Mouse (Mus musculus): Measurements from ENCODE around the gene Nudt6.

Nudt6 gene

GRCm38 (mm10) chr3:37407598-37407997 lies 12.4 kb downstream of the Nudt6 start:
- no peak for DNase-seq (ENCODE audit: low read depth, low spot score)
- Histone ChIP-seq H3K27me3 (ENCODE audit: control insufficient read depth, insufficient read depth, low read length, poor library complexity, severe bottlenecking) (no peaks in the 10 kb centered on the region), H3K36me3 (ENCODE audit: control insufficient read depth, insufficient read depth, low read length, poor library complexity, severe bottlenecking) (peaks cover 4% of the 10 kb centered on the region)

GRCm38 (mm10) chr3:37401729-37402610 lies 18.0 kb downstream of the Nudt6 start:
- H3K36me3 ChIP-seq (ENCODE audit: control insufficient read depth, insufficient read depth, low read length, poor library complexity, severe bottlenecking), result peaks cover 2% of the 10 kb centered on the region; the same call in 1 of the 2 replicates
- DNase-seq (ENCODE audit: low read depth, low spot score), result no peak
- no peaks in the 10 kb centered on the region for H3K27me3 ChIP-seq (ENCODE audit: control insufficient read depth, insufficient read depth, low read length, poor library complexity, severe bottlenecking)

- no peak for DNase-seq (ENCODE audit: low read depth, low spot score)
- H3K36me3 ChIP-seq (ENCODE audit: control insufficient read depth, insufficient read depth, low read length, poor library complexity, severe bottlenecking), result no peaks in the 10 kb centered on the region
Observed at GRCm38 (mm10) chr3:37398661-37399395, 21.2 kb downstream of the Nudt6 start.

GRCm38 (mm10) chr3:37397646-37398045 lies 22.4 kb downstream of the Nudt6 start:
- H3K36me3 ChIP-seq (ENCODE audit: control insufficient read depth, insufficient read depth, low read length, poor library complexity, severe bottlenecking), result no peaks in the 10 kb centered on the region
- H3K27me3 ChIP-seq (ENCODE audit: control insufficient read depth, insufficient read depth, low read length, poor library complexity, severe bottlenecking), result no peaks in the 10 kb centered on the region
- DNase-seq (ENCODE audit: low read depth, low spot score), result no peak

More at GRCm38 (mm10) chr3:37398661-37399395, 21.2 kb downstream of the Nudt6 start:
- no peaks in the 10 kb centered on the region for H3K27me3 ChIP-seq (ENCODE audit: control insufficient read depth, insufficient read depth, low read length, poor library complexity, severe bottlenecking)

GRCm38 (mm10) chr3:37396930-37397608 lies 22.9 kb downstream of the Nudt6 start:
- no peaks in the 10 kb centered on the region for H3K27me3 ChIP-seq (ENCODE audit: control insufficient read depth, insufficient read depth, low read length, poor library complexity, severe bottlenecking)
- DNase-seq (ENCODE audit: low read depth, low spot score), result no peak

GRCm38 (mm10) chr3:37387310-37387709 lies 32.7 kb downstream of the Nudt6 start:
- H3K36me3 ChIP-seq (ENCODE audit: control insufficient read depth, insufficient read depth, low read length, poor library complexity, severe bottlenecking), result no peaks in the 10 kb centered on the region
- DNase-seq (ENCODE audit: low read depth, low spot score), result peak; percentile 19

More at GRCm38 (mm10) chr3:37396930-37397608, 22.9 kb downstream of the Nudt6 start:
- H3K36me3 ChIP-seq (ENCODE audit: control insufficient read depth, insufficient read depth, low read length, poor library complexity, severe bottlenecking), result no peaks in the 10 kb centered on the region

GRCm38 (mm10) chr3:37383096-37383765 lies 36.8 kb downstream of the Nudt6 start:
- H3K27me3 ChIP-seq (ENCODE audit: control insufficient read depth, insufficient read depth, low read length, poor library complexity, severe bottlenecking), result no peaks in the 10 kb centered on the region
- H3K36me3 ChIP-seq (ENCODE audit: control insufficient read depth, insufficient read depth, low read length, poor library complexity, severe bottlenecking), result no peaks in the 10 kb centered on the region
- DNase-seq (ENCODE audit: low read depth, low spot score), result no peak

More at GRCm38 (mm10) chr3:37387310-37387709, 32.7 kb downstream of the Nudt6 start:
- H3K27me3 ChIP-seq (ENCODE audit: control insufficient read depth, insufficient read depth, low read length, poor library complexity, severe bottlenecking), result no peaks in the 10 kb centered on the region

- no peak for DNase-seq (ENCODE audit: low read depth, low spot score)
- H3K27me3 ChIP-seq (ENCODE audit: control insufficient read depth, insufficient read depth, low read length, poor library complexity, severe bottlenecking), result no peaks in the 10 kb centered on the region
- H3K36me3 ChIP-seq (ENCODE audit: control insufficient read depth, insufficient read depth, low read length, poor library complexity, severe bottlenecking), result no peaks in the 10 kb centered on the region
Observed at GRCm38 (mm10) chr3:37381457-37381856, 38.6 kb downstream of the Nudt6 start.

- H3K27me3 ChIP-seq (ENCODE audit: control insufficient read depth, insufficient read depth, low read length, poor library complexity, severe bottlenecking), result no peaks in the 10 kb centered on the region
- no peak for DNase-seq (ENCODE audit: low read depth, low spot score)
Observed at GRCm38 (mm10) chr3:37379930-37380881, 39.8 kb downstream of the Nudt6 start.

GRCm38 (mm10) chr3:37379201-37379600 lies 40.8 kb downstream of the Nudt6 start:
- Histone ChIP-seq H3K27me3 (ENCODE audit: control insufficient read depth, insufficient read depth, low read length, poor library complexity, severe bottlenecking) (no peaks in the 10 kb centered on the region), H3K36me3 (ENCODE audit: control insufficient read depth, insufficient read depth, low read length, poor library complexity, severe bottlenecking) (no peaks in the 10 kb centered on the region)
- no peak for DNase-seq (ENCODE audit: low read depth, low spot score)

More at GRCm38 (mm10) chr3:37379930-37380881, 39.8 kb downstream of the Nudt6 start:
- no peaks in the 10 kb centered on the region for H3K36me3 ChIP-seq (ENCODE audit: control insufficient read depth, insufficient read depth, low read length, poor library complexity, severe bottlenecking)

- no peak for DNase-seq (ENCODE audit: low read depth, low spot score)
- no peaks in the 10 kb centered on the region for H3K36me3 ChIP-seq (ENCODE audit: control insufficient read depth, insufficient read depth, low read length, poor library complexity, severe bottlenecking)
- no peaks in the 10 kb centered on the region for H3K27me3 ChIP-seq (ENCODE audit: control insufficient read depth, insufficient read depth, low read length, poor library complexity, severe bottlenecking)
Observed at GRCm38 (mm10) chr3:37378412-37378811, 41.6 kb downstream of the Nudt6 start.

GRCm38 (mm10) chr3:37377926-37378325 lies 42.1 kb downstream of the Nudt6 start:
- H3K27me3 ChIP-seq (ENCODE audit: control insufficient read depth, insufficient read depth, low read length, poor library complexity, severe bottlenecking), result no peaks in the 10 kb centered on the region
- H3K36me3 ChIP-seq (ENCODE audit: control insufficient read depth, insufficient read depth, low read length, poor library complexity, severe bottlenecking), result no peaks in the 10 kb centered on the region
- DNase-seq (ENCODE audit: low read depth, low spot score), result no peak

GRCm38 (mm10) chr3:37373712-37374111 lies 46.3 kb downstream of the Nudt6 start:
- DNase-seq (ENCODE audit: low read depth, low spot score), result no peak
- no peaks in the 10 kb centered on the region for H3K36me3 ChIP-seq (ENCODE audit: control insufficient read depth, insufficient read depth, low read length, poor library complexity, severe bottlenecking)
- H3K27me3 ChIP-seq (ENCODE audit: control insufficient read depth, insufficient read depth, low read length, poor library complexity, severe bottlenecking), result no peaks in the 10 kb centered on the region
